Mouse (Mus musculus) CD4-positive, CD25-positive, alpha-beta regulatory T cell, adult 2 months (primary cell): ENCODE data around the gene Sept6.

Source experiments
- DNase-seq: peaks from one replicate; pipeline ENCODE4 v3.0.0-alpha.2; 2012; ENCODE audit warnings: low read depth, low spot score

Gene Sept6

GRCm38 (mm10) chrX:36864609-36865328 lies 126.8 kb downstream of the Sept6 start:
- DNase-seq: no peak

- peak; percentile 87 for DNase-seq
These were observed 127.6 kb downstream of the Sept6 start for GRCm38 (mm10) chrX:36863766-36864608.
